Mouse (Mus musculus) limb, embryonic 11.5 days (tissue): ENCODE results near the gene Nr6a1. TPM values are rescaled to one million over a fixed set of nuclear protein-coding genes. Genes with fewer than 3 reads are reported as not detected.

Source experiments
- ATAC-seq: fragments of 200-750 bp; cut with Nextera tagmentation; 2 replicates; pipeline ENCODE4 v1.8.0; 2017; ENCODE audit warnings: low read depth; ENCODE audit not compliant: insufficient number of reproducible peaks, low FRiP score, low TSS enrichment
- DNase-seq: peaks from one replicate; pipeline ENCODE4 v3.0.0-alpha.2; 2015; ENCODE audit warnings: low spot score
- H3K27ac ChIP-seq: fragments of 300-500 bp; sonication (generic); replicated peaks from 2 replicates; pipeline ENCODE4 v1.5.1; 2014; ENCODE audit warnings: low read depth, mild to moderate bottlenecking, low read length
- H3K27me3 ChIP-seq: fragments of 300-500 bp; sonication (generic); 2 replicates; pipeline ENCODE4 v1.6.1; 2014; ENCODE audit warnings: mild to moderate bottlenecking, low read length, mixed read lengths; ENCODE audit not compliant: control insufficient read depth, insufficient read depth
- H3K36me3 ChIP-seq: fragments of 300-500 bp; sonication (generic); 2 replicates; pipeline ENCODE4 v1.6.1; 2014; ENCODE audit warnings: mild to moderate bottlenecking, low read length, moderate library complexity, mixed read lengths; ENCODE audit not compliant: control insufficient read depth, insufficient read depth
- H3K4me1 ChIP-seq: fragments of 300-500 bp; sonication (generic); 2 replicates; pipeline ENCODE4 v1.6.1; 2014; ENCODE audit warnings: low read length, mixed read lengths; ENCODE audit not compliant: control insufficient read depth, insufficient read depth
- H3K4me2 ChIP-seq: fragments of 300-500 bp; sonication (generic); 2 replicates; pipeline ENCODE4 v1.6.1; 2014; ENCODE audit warnings: low read depth, mild to moderate bottlenecking, moderate library complexity; ENCODE audit not compliant: severe bottlenecking
- H3K4me3 ChIP-seq: fragments of 300-500 bp; sonication (generic); 2 replicates; pipeline ENCODE4 v1.5.1; 2014; ENCODE audit warnings: low read depth, low read length
- H3K9ac ChIP-seq: fragments of 300-500 bp; sonication (generic); 2 replicates; pipeline ENCODE4 v1.6.1; 2014; ENCODE audit warnings: mild to moderate bottlenecking, low read length
- H3K9me3 ChIP-seq: fragments of 300-500 bp; sonication (generic); 2 replicates; pipeline ENCODE4 v1.6.1; 2016; ENCODE audit warnings: low read length; ENCODE audit not compliant: control insufficient read depth
- WGBS: fragments of 180-500 bp; shearing (Covaris S2); extraction: QIAGEN DNeasy Blood & Tissue Kit; methylation state at CpG from one replicate; pipeline ENCODE4 v1.1.7; 2014; 5-methylcytosine and 5-hydroxymethylcytosine counted together
- polyA plus RNA-seq: library from polyadenylated mRNA; unstranded; fragments of >200 nt; fragmentation: Nextera tagmentation; extraction: Ambion mirVana; gene quantifications from 2 replicates; pipeline ENCODE4 v1.2.1, GENCODE M21; 2014

Gene Nr6a1
- polyA plus RNA-seq, 1 experiment from 2014 or later: 1.3 TPM

- WGBS: 9% methylated on average over 32 of the region's 32 CpGs
- Histone ChIP-seq H3K36me3 (no peaks in the 10 kb centered on the region), H3K27ac (no peak within 1 kb of the TSS), H3K9ac (peak within 1 kb of the TSS; percentile 64), H3K27me3 (no peaks in the 10 kb centered on the region), H3K4me1 (peaks cover 17% of the 10 kb centered on the region), H3K4me3 (peak within 1 kb of the TSS; percentile 33), H3K9me3 (no peaks in the 10 kb centered on the region), H3K4me2 (peak within 1 kb of the TSS; percentile 81)
- DNase-seq (peak; percentile 84), ATAC-seq (peak; percentile 76)
Observed at GRCm38 (mm10) chr2:38931851-38932667, 4.6 kb upstream of the Nr6a1 start, which contains the start of gene Olfml2a. Olfml2a (plus strand) TSS chr2:38931978.

DNA sequence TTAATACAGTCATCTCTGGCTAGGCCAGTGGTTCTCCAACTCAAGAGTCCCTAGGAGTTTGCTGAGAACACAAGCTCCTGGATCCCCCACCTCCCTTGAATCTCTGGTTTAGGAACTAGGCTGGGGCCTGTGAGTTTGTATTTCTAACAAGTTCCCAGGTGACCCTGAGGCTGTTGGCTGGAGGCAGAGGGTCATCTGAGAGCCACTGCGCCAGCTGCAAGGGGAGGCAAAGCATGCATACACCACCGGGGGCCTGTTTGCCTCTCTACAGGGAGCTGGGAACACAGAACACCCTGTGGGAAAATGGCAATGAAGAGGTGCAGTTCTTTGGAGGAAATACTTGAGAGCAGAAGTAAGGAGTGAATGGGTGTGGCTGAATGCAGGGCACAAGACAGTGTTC is 2.8 kb upstream of the Nr6a1 start:
- Histone ChIP-seq H3K9ac (no peak overlapping the region), H3K27ac (no peak overlapping the region), H3K27me3 (no peaks in the 10 kb centered on the region), H3K9me3 (no peaks in the 10 kb centered on the region), H3K4me3 (no peak overlapping the region), H3K36me3 (no peaks in the 10 kb centered on the region), H3K4me2 (no peak overlapping the region), H3K4me1 (peaks cover 17% of the 10 kb centered on the region)
- ATAC-seq (no peak), DNase-seq (no peak)
- 53% methylated on average over 2 of the region's 2 CpGs for WGBS

DNA sequence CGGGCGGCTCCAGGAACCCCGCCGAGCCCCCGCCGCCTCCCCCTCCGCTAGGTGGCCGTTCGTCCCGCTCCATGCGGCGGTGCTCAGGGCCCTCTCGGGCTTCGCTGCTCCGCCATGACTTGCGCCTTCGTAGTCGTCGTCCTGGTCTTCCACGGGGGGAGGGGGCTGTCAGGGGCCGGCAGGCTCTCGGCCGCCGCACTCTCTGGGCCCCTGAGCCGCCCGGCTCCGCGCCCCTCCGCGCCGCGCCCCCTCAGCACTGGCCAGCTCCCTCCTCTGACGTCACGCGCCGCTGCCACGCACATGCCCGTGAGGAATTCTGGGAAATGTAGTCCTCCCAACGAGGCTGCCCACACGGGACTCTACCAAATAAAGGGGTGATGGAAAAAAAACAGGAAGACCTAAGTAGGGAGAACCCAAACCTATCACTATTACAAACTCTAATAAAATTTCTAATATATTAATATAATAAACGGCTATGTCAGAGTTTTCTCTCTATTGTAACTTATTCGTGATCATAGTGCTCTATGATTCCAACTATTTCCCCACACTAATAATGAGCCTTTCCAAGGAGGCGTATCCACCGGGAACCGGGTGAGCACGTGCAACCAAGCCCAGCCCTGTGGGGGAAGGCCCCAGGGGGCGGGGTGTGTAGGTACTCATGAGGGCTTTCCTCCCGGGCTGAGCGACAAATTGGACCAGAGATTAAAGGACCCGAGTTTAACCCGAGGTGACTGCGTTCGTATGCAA is 1.2 kb downstream of the Nr6a1 start:
- H3K27me3 ChIP-seq: no peaks in the 10 kb centered on the region
- peak; percentile 93 for ATAC-seq
- H3K4me1 ChIP-seq: no peaks in the 10 kb centered on the region
- no peak overlapping the region for H3K27ac ChIP-seq
- H3K9me3 ChIP-seq: no peaks in the 10 kb centered on the region
- no peaks in the 10 kb centered on the region for H3K36me3 ChIP-seq
- under 1% methylated on average over 47 of the region's 53 CpGs for WGBS
- peak overlapping the region; percentile 81 for H3K4me3 ChIP-seq
- H3K4me2 ChIP-seq: peak overlapping the region; percentile 98
- H3K9ac ChIP-seq: peak overlapping the region; percentile 64
- peak; percentile 95 for DNase-seq

GRCm38 (mm10) chr2:38925171-38926080 is 2.1 kb downstream of the Nr6a1 start:
- Histone ChIP-seq H3K27me3 (no peaks in the 10 kb centered on the region), H3K9ac (peak overlapping the region; percentile 64), H3K9me3 (no peaks in the 10 kb centered on the region), H3K4me3 (peak overlapping the region; percentile 81), H3K36me3 (no peaks in the 10 kb centered on the region), H3K4me1 (no peaks in the 10 kb centered on the region), H3K4me2 (peak overlapping the region; percentile 98), H3K27ac (no peak overlapping the region)
- ATAC-seq (peak; percentile 62), DNase-seq (peak; percentile 65)
- whole genome bisulfite sequencing: under 1% methylated on average over 51 of the region's 51 CpGs

GRCm38 (mm10) chr2:38924571-38924970 is 2.9 kb downstream of the Nr6a1 start:
- no peak for ATAC-seq
- no peak overlapping the region for H3K4me3 ChIP-seq
- no peak overlapping the region for H3K9ac ChIP-seq
- DNase-seq: no peak
- no peaks in the 10 kb centered on the region for H3K9me3 ChIP-seq
- no peaks in the 10 kb centered on the region for H3K36me3 ChIP-seq
- no peak overlapping the region for H3K27ac ChIP-seq
- 2% methylated on average over 10 of the region's 10 CpGs for WGBS
- peak overlapping the region; percentile 98 for H3K4me2 ChIP-seq
- H3K27me3 ChIP-seq: no peaks in the 10 kb centered on the region
- no peaks in the 10 kb centered on the region for H3K4me1 ChIP-seq

- H3K27me3 ChIP-seq: no peaks in the 10 kb centered on the region
- H3K4me1 ChIP-seq: no peaks in the 10 kb centered on the region
- DNase-seq: no peak
- H3K4me3 ChIP-seq: no peak overlapping the region
- no peaks in the 10 kb centered on the region for H3K9me3 ChIP-seq
- no peak overlapping the region for H3K27ac ChIP-seq
- no peak overlapping the region for H3K9ac ChIP-seq
- H3K36me3 ChIP-seq: no peaks in the 10 kb centered on the region
- no peak overlapping the region for H3K4me2 ChIP-seq
- ATAC-seq: no peak
- 44% methylated on average over 2 of the region's 2 CpGs for WGBS
Observed at GRCm38 (mm10) chr2:38923911-38924310, 3.6 kb downstream of the Nr6a1 start.

- H3K27ac ChIP-seq: no peak overlapping the region
- no peak overlapping the region for H3K9ac ChIP-seq
- no peak overlapping the region for H3K4me2 ChIP-seq
- H3K27me3 ChIP-seq: no peaks in the 10 kb centered on the region
- DNase-seq (no peak), ATAC-seq (no peak)
- H3K4me1 ChIP-seq: no peaks in the 10 kb centered on the region
- H3K9me3 ChIP-seq: no peaks in the 10 kb centered on the region
- H3K4me3 ChIP-seq: no peak overlapping the region
- WGBS: 6% methylated on average over 3 of the region's 3 CpGs
- no peaks in the 10 kb centered on the region for H3K36me3 ChIP-seq
Observed at GRCm38 (mm10) chr2:38923471-38923870, 4.0 kb downstream of the Nr6a1 start.

DNA sequence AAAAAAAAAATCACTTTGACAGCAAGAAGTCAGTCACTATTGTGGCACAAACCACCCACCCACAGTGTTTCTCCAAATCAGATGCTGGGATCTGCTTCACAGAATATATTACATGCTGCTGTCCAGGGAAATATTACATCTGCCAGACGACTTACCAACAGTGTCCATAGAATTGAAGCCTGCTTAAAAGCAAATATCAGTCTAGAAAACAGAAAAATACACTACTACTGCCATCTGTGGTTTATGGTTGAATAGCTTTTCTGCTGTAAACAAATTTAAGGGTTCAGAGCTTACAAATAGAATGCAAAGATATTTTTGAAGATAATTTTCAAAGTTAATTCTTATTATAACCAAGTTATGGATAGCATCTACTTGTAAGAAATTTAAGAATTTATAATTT is 6.1 kb downstream of the Nr6a1 start:
- Histone ChIP-seq H3K9ac (no peak overlapping the region), H3K4me2 (no peak overlapping the region), H3K4me3 (no peak overlapping the region), H3K9me3 (no peaks in the 10 kb centered on the region), H3K27ac (no peak overlapping the region), H3K36me3 (no peaks in the 10 kb centered on the region), H3K27me3 (no peaks in the 10 kb centered on the region), H3K4me1 (no peaks in the 10 kb centered on the region)
- DNase-seq (peak; percentile 18), ATAC-seq (no peak)
- 40% methylated on average over 1 of the region's 1 CpGs for WGBS
